Mouse (Mus musculus): ENCODE measurements around the gene Tmem102. TPM values are rescaled to one million over a fixed set of nuclear protein-coding genes. Genes with fewer than 3 reads are reported as not detected.

Gene Tmem102
- not detected in 2 replicates for polyA plus RNA-seq (2012; ENCODE audit: insufficient read depth, low replicate concordance)

DNA sequence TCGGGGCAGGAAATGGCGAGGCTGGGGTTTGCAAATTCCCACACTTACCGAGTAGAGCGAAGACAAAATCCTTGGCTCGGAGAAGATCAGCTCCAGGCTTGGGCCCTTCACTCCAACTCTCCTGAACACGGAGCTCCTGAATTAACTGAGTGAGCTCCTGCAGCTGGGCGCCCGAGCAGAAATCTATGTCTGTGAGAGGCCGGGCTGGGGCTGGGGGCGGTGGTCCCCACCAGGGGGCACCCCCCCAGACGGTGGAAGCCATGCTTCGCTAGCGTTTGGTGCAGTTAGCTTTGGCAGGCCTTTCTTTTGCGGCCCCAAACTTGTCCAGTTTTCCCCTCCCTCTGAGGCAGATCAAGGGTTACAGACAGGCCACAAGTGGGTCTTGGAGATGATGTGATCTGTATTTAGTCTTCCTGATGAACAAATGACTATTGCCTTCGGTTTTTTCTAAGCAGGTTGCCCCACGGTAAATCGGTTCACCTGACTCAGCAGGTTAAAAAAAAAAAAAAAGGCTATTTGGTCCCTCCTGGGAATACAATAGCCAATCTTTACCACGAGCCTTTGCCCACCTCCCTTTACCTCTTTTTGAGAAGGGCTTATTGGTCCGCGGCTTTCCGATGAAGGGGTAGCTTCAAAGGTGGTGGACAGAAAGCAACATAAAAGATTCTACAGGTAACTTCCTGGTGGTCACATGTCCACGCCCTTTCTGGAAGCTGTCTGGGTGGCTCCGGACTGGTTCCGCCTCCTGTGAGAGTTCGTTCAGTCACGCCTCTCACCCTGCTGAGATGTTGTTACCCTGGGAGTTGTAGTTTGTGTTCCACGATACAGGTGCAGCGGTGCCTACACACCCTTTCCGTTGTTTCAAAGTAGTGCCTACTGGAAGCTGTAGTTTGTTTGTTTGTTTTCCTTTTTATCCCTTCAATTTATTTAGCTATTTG, at the start of gene Tmem102:
TSS of gene Tmem102 (minus strand) at position 653 of the 938 bp plus-strand sequence.
- Histone ChIP-seq H3K27me3 (replicated peaks) (peaks cover 78% of the 10 kb centered on the region), H3K4me1 (peaks cover 45% of the 10 kb centered on the region), H3K36me3 (replicated peaks; ENCODE audit: low read length) (no peaks in the 10 kb centered on the region), H3K9me3 (peaks cover 2% of the 10 kb centered on the region), H3K4me3 (replicated peaks) (no peak within 1 kb of the TSS)
- no peak for TF ChIP-seq GATA1 (IDR thresholded peaks at IDR 0.05; ENCODE audit: borderline replicate concordance, low read length)

DNA sequence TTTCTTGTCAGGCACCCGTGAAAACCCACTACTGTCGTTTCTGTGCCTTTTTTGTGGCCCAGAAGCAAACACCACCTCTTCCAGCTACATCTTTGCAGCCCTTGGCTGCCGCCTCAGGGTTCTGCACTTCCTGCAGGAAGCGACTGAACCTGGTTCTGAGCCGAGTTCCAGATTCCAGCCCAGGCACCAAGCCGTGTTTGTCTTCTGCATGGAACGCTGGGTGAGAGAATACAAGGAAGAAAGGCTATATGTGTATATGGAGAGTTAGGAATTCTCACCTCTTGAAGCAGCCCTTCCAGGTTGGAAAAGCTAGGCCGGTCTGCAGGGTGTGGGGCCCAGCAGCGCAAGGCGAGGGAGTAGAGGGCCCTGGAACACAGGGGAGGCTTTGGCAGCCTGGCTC, 49.3 kb upstream of the Tmem102 start:
- H3K4me3 ChIP-seq (replicated peaks) = no peak overlapping the region

GRCm38 (mm10) chr11:69853994-69854393, 48.6 kb upstream of the Tmem102 start:
- Histone ChIP-seq H3K4me3 (replicated peaks) (no peak overlapping the region), H3K36me3 (replicated peaks; ENCODE audit: low read length) (peaks cover 40% of the 10 kb centered on the region), H3K9me3 (no peaks in the 10 kb centered on the region), H3K4me1 (peaks cover 48% of the 10 kb centered on the region), H3K27me3 (replicated peaks) (peaks cover 26% of the 10 kb centered on the region)
- no peak for TF ChIP-seq FLI1 (IDR thresholded peaks at IDR 0.05; ENCODE audit: low read length)
- no peak for TF ChIP-seq GATA1 (IDR thresholded peaks at IDR 0.05; ENCODE audit: borderline replicate concordance, low read length)

More for the DNA sequence above, 49.3 kb upstream of the Tmem102 start:
- TF ChIP-seq GATA1 (IDR thresholded peaks at IDR 0.05; ENCODE audit: borderline replicate concordance, low read length) (no peak), FLI1 (IDR thresholded peaks at IDR 0.05; ENCODE audit: low read length) (no peak)
- H3K4me1 ChIP-seq = peaks cover 41% of the 10 kb centered on the region
- H3K36me3 ChIP-seq (replicated peaks; ENCODE audit: low read length) = peaks cover 34% of the 10 kb centered on the region
- H3K27me3 ChIP-seq (replicated peaks) = peaks cover 29% of the 10 kb centered on the region
- no peaks in the 10 kb centered on the region for H3K9me3 ChIP-seq

- peaks cover 5% of the 10 kb centered on the region for H3K27me3 ChIP-seq (replicated peaks)
- TF ChIP-seq GATA1 (IDR thresholded peaks at IDR 0.05; ENCODE audit: borderline replicate concordance, low read length) = no peak
- no peak for TF ChIP-seq FLI1 (IDR thresholded peaks at IDR 0.05; ENCODE audit: low read length)
- peaks cover 76% of the 10 kb centered on the region for H3K4me1 ChIP-seq
- H3K4me3 ChIP-seq (replicated peaks) = no peak overlapping the region
- peaks cover 58% of the 10 kb centered on the region for H3K36me3 ChIP-seq (replicated peaks; ENCODE audit: low read length)
- H3K9me3 ChIP-seq = no peaks in the 10 kb centered on the region
Measured at GRCm38 (mm10) chr11:69850754-69851153, 45.3 kb upstream of the Tmem102 start.

DNA sequence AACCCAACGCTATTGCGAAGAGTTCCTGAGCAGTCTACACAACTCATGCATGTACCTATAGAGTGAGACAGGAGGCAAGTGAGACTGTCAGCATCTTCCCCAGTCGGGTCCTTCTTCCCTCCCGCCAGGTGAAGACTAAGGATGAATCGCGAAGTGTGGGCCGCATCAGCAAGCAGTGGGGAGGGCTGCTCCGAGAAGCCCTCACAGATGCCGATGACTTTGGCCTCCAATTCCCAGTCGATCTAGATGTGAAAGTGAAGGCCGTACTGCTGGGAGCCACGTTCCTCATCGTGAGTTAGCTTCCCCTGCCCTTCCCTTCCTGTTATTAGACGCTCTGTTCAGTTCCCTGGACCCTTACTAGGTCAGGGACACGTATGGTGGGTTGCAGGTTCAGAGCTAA, 44.5 kb upstream of the Tmem102 start:
- peaks cover 58% of the 10 kb centered on the region for H3K36me3 ChIP-seq (replicated peaks; ENCODE audit: low read length)

DNA sequence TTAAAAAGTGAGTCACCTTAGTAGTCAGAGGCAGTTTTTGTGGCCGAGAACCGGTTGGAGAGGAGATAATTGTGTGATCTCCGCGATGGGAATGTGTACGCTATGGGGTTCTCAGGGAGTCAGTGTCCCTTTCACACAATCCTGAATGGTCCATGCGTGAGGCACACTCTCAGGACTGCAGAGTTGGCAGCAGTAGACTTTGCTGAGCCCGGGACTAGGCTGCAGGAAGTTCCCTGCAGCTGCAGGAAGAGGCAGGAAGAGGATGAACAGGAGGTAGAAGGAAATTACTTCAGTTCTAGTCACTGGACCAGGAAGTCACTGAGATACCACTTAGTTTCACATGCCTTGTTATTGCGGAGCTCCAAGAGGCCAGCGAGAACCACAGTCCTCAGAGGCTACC, 43.7 kb upstream of the Tmem102 start:
- Histone ChIP-seq H3K4me1 (peaks cover 71% of the 10 kb centered on the region), H3K27me3 (replicated peaks) (no peaks in the 10 kb centered on the region), H3K36me3 (replicated peaks; ENCODE audit: low read length) (peaks cover 58% of the 10 kb centered on the region), H3K9me3 (no peaks in the 10 kb centered on the region), H3K4me3 (replicated peaks) (no peak overlapping the region)
- no peak for TF ChIP-seq FLI1 (IDR thresholded peaks at IDR 0.05; ENCODE audit: low read length)
- no peak for TF ChIP-seq GATA1 (IDR thresholded peaks at IDR 0.05; ENCODE audit: borderline replicate concordance, low read length)

More for the DNA sequence above, 44.5 kb upstream of the Tmem102 start:
- TF ChIP-seq GATA1 (IDR thresholded peaks at IDR 0.05; ENCODE audit: borderline replicate concordance, low read length) (no peak), FLI1 (IDR thresholded peaks at IDR 0.05; ENCODE audit: low read length) (no peak)
- H3K9me3 ChIP-seq = no peaks in the 10 kb centered on the region
- peak overlapping the region; percentile 11 for H3K4me3 ChIP-seq (replicated peaks)
- H3K4me1 ChIP-seq = peaks cover 75% of the 10 kb centered on the region
- H3K27me3 ChIP-seq (replicated peaks) = no peaks in the 10 kb centered on the region

DNA sequence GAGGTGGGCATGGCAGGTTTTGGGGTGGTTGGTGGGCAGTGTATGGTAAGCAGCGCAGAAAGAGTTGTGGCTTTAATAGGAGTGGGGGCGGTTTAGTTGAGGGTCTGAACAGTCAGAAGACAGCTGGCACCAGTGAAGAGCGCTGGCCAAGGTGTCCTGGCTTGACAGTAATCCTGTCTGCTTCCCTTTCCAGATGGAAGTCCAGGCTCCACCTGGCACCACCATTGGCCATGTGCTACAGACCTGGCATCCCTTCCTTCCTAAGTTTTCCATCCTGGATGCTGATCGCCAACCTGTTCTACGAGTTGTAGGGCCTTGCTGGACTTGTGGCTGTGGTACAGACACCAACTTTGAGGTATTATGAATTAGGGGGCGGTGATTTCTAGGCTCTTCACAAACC, 42.6 kb upstream of the Tmem102 start:
- peaks cover 57% of the 10 kb centered on the region for H3K36me3 ChIP-seq (replicated peaks; ENCODE audit: low read length)
- peak overlapping the region; percentile 23 for H3K4me3 ChIP-seq (replicated peaks)
- peaks cover 68% of the 10 kb centered on the region for H3K4me1 ChIP-seq
- H3K9me3 ChIP-seq = no peaks in the 10 kb centered on the region
- no peak for TF ChIP-seq GATA1 (IDR thresholded peaks at IDR 0.05; ENCODE audit: borderline replicate concordance, low read length)
- no peak for TF ChIP-seq FLI1 (IDR thresholded peaks at IDR 0.05; ENCODE audit: low read length)
- H3K27me3 ChIP-seq (replicated peaks) = no peaks in the 10 kb centered on the region

- TF ChIP-seq FLI1 (IDR thresholded peaks at IDR 0.05; ENCODE audit: low read length) = no peak
- no peak for TF ChIP-seq GATA1 (IDR thresholded peaks at IDR 0.05; ENCODE audit: borderline replicate concordance, low read length)
- H3K9me3 ChIP-seq = no peaks in the 10 kb centered on the region
- peaks cover 78% of the 10 kb centered on the region for H3K4me1 ChIP-seq
- peaks cover 48% of the 10 kb centered on the region for H3K36me3 ChIP-seq (replicated peaks; ENCODE audit: low read length)
- H3K27me3 ChIP-seq (replicated peaks) = no peaks in the 10 kb centered on the region
- peak overlapping the region; percentile 97 for H3K4me3 ChIP-seq (replicated peaks)
Measured at GRCm38 (mm10) chr11:69846738-69847688, 41.6 kb upstream of the Tmem102 start.

DNA sequence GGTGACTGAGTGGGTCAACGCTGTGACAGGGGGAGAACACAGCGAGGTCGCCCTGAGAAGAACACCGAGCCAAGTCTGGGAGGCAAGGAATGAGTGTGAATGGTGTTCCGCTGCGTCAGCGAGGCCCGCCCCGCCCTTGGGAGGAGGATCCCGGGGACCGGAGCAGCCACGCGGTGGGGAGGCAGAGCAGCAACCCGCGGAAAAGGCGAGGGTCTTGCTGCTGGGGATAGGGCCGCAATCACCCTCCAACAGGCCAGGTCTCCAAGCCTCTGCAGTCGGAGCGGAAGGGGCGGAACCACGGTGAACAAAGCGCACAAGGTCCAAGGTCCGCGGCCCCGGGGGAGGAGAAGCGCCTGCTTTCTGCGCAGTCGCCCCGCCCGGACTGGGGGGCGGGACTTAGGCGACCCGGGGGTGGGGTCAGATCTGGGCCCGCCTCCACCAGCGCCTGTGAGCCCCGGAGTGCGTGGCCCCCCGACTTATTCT, 40.8 kb upstream of the Tmem102 start, which contains the start of gene Plscr3:
TSS of gene Plscr3 (plus strand) at position 179 of the 483 bp plus-strand sequence.
- Histone ChIP-seq H3K4me1 (peaks cover 74% of the 10 kb centered on the region), H3K9me3 (no peaks in the 10 kb centered on the region), H3K36me3 (replicated peaks; ENCODE audit: low read length) (peaks cover 40% of the 10 kb centered on the region), H3K4me3 (replicated peaks) (peak within 1 kb of the TSS; percentile 97), H3K27me3 (replicated peaks) (no peaks in the 10 kb centered on the region)
- TF ChIP-seq GATA1 (IDR thresholded peaks at IDR 0.05; ENCODE audit: borderline replicate concordance, low read length) (no peak), FLI1 (IDR thresholded peaks at IDR 0.05; ENCODE audit: low read length) (no peak)
